Mouse (Mus musculus): ENCODE measurements at regions not wholly inside any gene's neighbourhood (a gene's known extent, or its start where the extent isn't known, plus 50 kb on each side); places are given as distances from the start of the nearest gene placed in this dataset.

DNA sequence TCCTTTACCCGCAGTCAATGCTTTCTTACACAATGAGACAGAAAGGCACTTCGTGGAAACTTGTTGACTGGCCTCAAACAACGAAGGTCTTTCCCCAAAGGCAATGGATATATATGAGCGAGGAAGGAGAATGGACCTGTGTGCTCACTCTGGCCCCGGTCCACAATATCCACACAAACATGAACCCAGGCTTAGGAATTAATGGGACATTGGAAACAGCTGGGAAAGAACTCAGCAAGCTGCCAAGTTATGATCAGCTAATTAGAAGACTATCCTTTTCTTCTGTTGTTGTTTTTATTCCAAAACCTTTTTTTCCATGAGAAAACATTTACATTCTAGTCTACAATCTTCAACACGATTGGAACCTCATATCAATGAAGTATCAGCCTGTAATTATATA is 129.8 kb upstream of the Akirin2 start:
- no peaks in the 10 kb centered on the region for H3K27me3 ChIP-seq (ENCODE audit: control insufficient read depth in 1 of 2, insufficient read depth in 2 of 2, low read length in 2 of 2)
- H3K79me2 ChIP-seq (ENCODE audit: control insufficient read depth, insufficient read depth, low read length, poor library complexity): no peaks in the 10 kb centered on the region
- H3K4me1 ChIP-seq (ENCODE audit: control insufficient read depth in 1 of 2, insufficient read depth in 2 of 2, low read length in 2 of 2): no peaks in the 10 kb centered on the region
- H3K4me3 ChIP-seq (ENCODE audit: control insufficient read depth in 1 of 2, insufficient read depth in 1 of 2, low read depth in 2 of 2, low read length in 2 of 2): no peak overlapping the region
- H3K9me3 ChIP-seq (replicated peaks; ENCODE audit: insufficient read depth, low read length): no peaks in the 10 kb centered on the region
- no peak for DNase-seq (ENCODE audit: low read depth, low spot score)
- no peak for TF ChIP-seq RAD21 (IDR thresholded peaks at IDR 0.05; ENCODE audit: low read depth, low read length)
- TF ChIP-seq MAX (IDR thresholded peaks at IDR 0.05; ENCODE audit: low read length): no peak
- TF ChIP-seq GATA1 (IDR thresholded peaks at IDR 0.05; ENCODE audit: low read depth, low read length): no peak
- TF ChIP-seq GABPA (IDR thresholded peaks at IDR 0.05; ENCODE audit: low read depth, low read length): no peak
- no peak for TF ChIP-seq HCFC1 (IDR thresholded peaks at IDR 0.05; ENCODE audit: low read depth, low read length)
- TF ChIP-seq CHD2 (IDR thresholded peaks at IDR 0.05; ENCODE audit: low read length): no peak
- TF ChIP-seq ZNF384 (IDR thresholded peaks at IDR 0.05; ENCODE audit: low read depth, low read length): no peak
- TF ChIP-seq E2F4 (IDR thresholded peaks at IDR 0.05; ENCODE audit: borderline replicate concordance, low read depth, low read length): no peak
- TF ChIP-seq KAT2A (conservative IDR thresholded peaks at IDR 0.05; ENCODE audit: low read depth, low read length): no peak
- no peak for TF ChIP-seq USF1 (IDR thresholded peaks at IDR 0.05; ENCODE audit: low read depth, low read length)
- TF ChIP-seq BHLHE40 (IDR thresholded peaks at IDR 0.05; ENCODE audit: borderline replicate concordance, low read depth, low read length): no peak
- TF ChIP-seq ETS1 (IDR thresholded peaks at IDR 0.05; ENCODE audit: low read depth, low read length): no peak
- no peak for TF ChIP-seq TCF12 (IDR thresholded peaks at IDR 0.05; ENCODE audit: low read depth, low read length)
- TF ChIP-seq MEF2A (IDR thresholded peaks at IDR 0.05; ENCODE audit: extremely low read depth, insufficient replicate concordance, low read depth, low read length, poor library complexity, severe bottlenecking): no peak
- no peak for TF ChIP-seq ZKSCAN1 (IDR thresholded peaks at IDR 0.05; ENCODE audit: low read depth, low read length)
- no peak for TF ChIP-seq MAZ (IDR thresholded peaks at IDR 0.05; ENCODE audit: low read depth, low read length)
- H3K9ac ChIP-seq (ENCODE audit: control insufficient read depth, low read depth, low read length, poor library complexity, severe bottlenecking): no peak overlapping the region
- no peak overlapping the region for H3K27ac ChIP-seq (ENCODE audit: control insufficient read depth, low read depth, low read length)
- no peaks in the 10 kb centered on the region for H3K36me3 ChIP-seq (ENCODE audit: control insufficient read depth in 1 of 2, insufficient read depth in 2 of 2, low read length in 2 of 2)

DNA sequence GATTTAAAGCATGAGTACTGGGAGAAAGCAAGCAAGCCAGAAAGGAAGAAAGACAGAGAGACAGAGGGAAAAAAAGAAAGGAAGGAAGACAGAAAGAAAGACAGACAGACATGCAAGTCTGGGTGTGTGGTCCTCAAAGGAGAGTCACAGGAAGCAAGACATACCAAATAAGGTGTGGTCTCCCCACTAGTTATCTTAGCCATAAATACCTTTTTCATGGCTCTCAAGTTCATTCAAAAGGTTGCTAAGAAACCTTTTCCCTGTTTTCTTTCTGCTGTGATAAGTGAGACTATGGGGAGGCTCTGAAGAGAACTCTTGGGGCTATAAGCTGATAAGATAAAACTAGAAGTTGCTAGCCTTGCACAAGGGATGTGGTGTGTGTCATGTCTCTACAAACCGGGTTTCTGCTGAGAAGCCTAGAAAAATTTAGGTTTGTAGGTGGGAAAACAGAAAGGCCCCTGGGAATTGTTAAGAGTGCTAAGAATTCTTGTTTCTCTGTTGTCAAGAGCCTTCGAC is 126.5 kb upstream of the Akirin2 start:
- Histone ChIP-seq H3K4me1 (ENCODE audit: control insufficient read depth in 1 of 2, insufficient read depth in 2 of 2, low read length in 2 of 2) (no peaks in the 10 kb centered on the region), H3K27ac (ENCODE audit: control insufficient read depth, low read depth, low read length) (no peak overlapping the region), H3K9me3 (replicated peaks; ENCODE audit: insufficient read depth, low read length) (no peaks in the 10 kb centered on the region), H3K9ac (ENCODE audit: control insufficient read depth, low read depth, low read length, poor library complexity, severe bottlenecking) (no peak overlapping the region), H3K4me3 (ENCODE audit: control insufficient read depth in 1 of 2, insufficient read depth in 1 of 2, low read depth in 2 of 2, low read length in 2 of 2) (no peak overlapping the region), H3K79me2 (ENCODE audit: control insufficient read depth, insufficient read depth, low read length, poor library complexity) (no peaks in the 10 kb centered on the region), H3K27me3 (ENCODE audit: control insufficient read depth in 1 of 2, insufficient read depth in 2 of 2, low read length in 2 of 2) (no peaks in the 10 kb centered on the region), H3K36me3 (ENCODE audit: control insufficient read depth in 1 of 2, insufficient read depth in 2 of 2, low read length in 2 of 2) (no peaks in the 10 kb centered on the region)
- TF ChIP-seq MYB (IDR thresholded peaks at IDR 0.05; ENCODE audit: low read depth, low read length) (no peak), NELFE (IDR thresholded peaks at IDR 0.05; ENCODE audit: low read depth, low read length) (no peak), NRF1 (IDR thresholded peaks at IDR 0.05; ENCODE audit: insufficient read depth, low read depth, low read length, poor library complexity, severe bottlenecking) (no peak)
- no peak for DNase-seq (ENCODE audit: low read depth, low spot score)
